Mouse (Mus musculus) liver, embryonic 14.5 days (tissue): ENCODE results near the gene Megf11. TPM values are rescaled to one million over a fixed set of nuclear protein-coding genes. Genes with fewer than 3 reads are reported as not detected.

Experiments used
- ATAC-seq: fragments of 200-750 bp; cut with Nextera tagmentation; 2 replicates; pipeline ENCODE4 v1.8.0; 2017; ENCODE audit warnings: moderate number of reproducible peaks, mild to moderate bottlenecking, moderate library complexity; ENCODE audit not compliant: insufficient read depth
- DNase-seq, 3 experiments: peaks; one replicate each; pipeline ENCODE4 v3.0.0-alpha.2; 2012 to 2013; ENCODE audit warnings: low read depth in 3 of 3, low spot score in 3 of 3
- H3K27ac ChIP-seq: fragments of 300-500 bp; sonication (generic); 2 replicates; pipeline ENCODE4 v1.5.1; 2014; ENCODE audit warnings: moderate library complexity, mild to moderate bottlenecking, control low read depth, inconsistent platforms
- H3K27me3 ChIP-seq: fragments of 300-500 bp; sonication (generic); 2 replicates; pipeline ENCODE4 v1.6.1; 2014; ENCODE audit warnings: mild to moderate bottlenecking, low read length, moderate library complexity; ENCODE audit not compliant: control insufficient read depth, insufficient read depth
- H3K36me3 ChIP-seq: fragments of 300-500 bp; sonication (generic); replicated peaks from 2 replicates; pipeline ENCODE4 v1.6.1; 2014; ENCODE audit warnings: low read depth; ENCODE audit not compliant: control insufficient read depth, insufficient read depth
- H3K4me1 ChIP-seq, 2 experiments: fragments of 200-500 bp in 1 of 2; fragments of 300-500 bp in 1 of 2; sonication (generic) in 1 of 2; replicated peaks; 2 replicates each; pipeline ENCODE4 v1.6.1; 2012 to 2014; ENCODE audit warnings: antibody characterized with exemption in 1 of 2, inconsistent platforms in 1 of 2, low read length in 1 of 2; ENCODE audit not compliant: control insufficient read depth in 2 of 2, insufficient read depth in 2 of 2
- H3K4me2 ChIP-seq: fragments of 300-500 bp; sonication (generic); 2 replicates; pipeline ENCODE4 v1.6.1; 2014; ENCODE audit warnings: low read depth, mild to moderate bottlenecking, control low read depth, moderate library complexity
- H3K4me3 ChIP-seq, 2 experiments: fragments of 200-500 bp in 1 of 2; fragments of 300-500 bp in 1 of 2; sonication (generic) in 1 of 2; 2 replicates each; pipeline ENCODE4 v1.5.1; 2012 to 2014; ENCODE audit warnings: low read depth in 2 of 2, low read length in 2 of 2, mild to moderate bottlenecking in 2 of 2, control low read depth in 1 of 2, inconsistent platforms in 1 of 2, moderate library complexity in 1 of 2; ENCODE audit not compliant: insufficient read depth in 1 of 2
- H3K9ac ChIP-seq: fragments of 300-500 bp; sonication (generic); replicated peaks from 2 replicates; pipeline ENCODE4 v1.6.1; 2014; ENCODE audit warnings: mild to moderate bottlenecking, control low read depth, moderate library complexity
- H3K9me3 ChIP-seq: fragments of 300-500 bp; sonication (generic); 2 replicates; pipeline ENCODE4 v1.6.1; 2016; ENCODE audit warnings: low read length, mixed read lengths; ENCODE audit not compliant: control insufficient read depth
- CTCF ChIP-seq: IDR thresholded peaks from 2 replicates; pipeline ENCODE4 v1.5.1; 2016; ENCODE audit warnings: antibody characterized with exemption, low read depth, control low read depth
- EP300 ChIP-seq: IDR thresholded peaks from 2 replicates; pipeline ENCODE4 v1.6.1; 2016; ENCODE audit warnings: antibody characterized with exemption, low read depth
- WGBS: fragments of 180-500 bp; shearing (Covaris S2); extraction: QIAGEN DNeasy Blood & Tissue Kit; methylation state at CpG from one replicate; pipeline ENCODE4 v1.1.7; 2014; ENCODE audit not compliant: insufficient replicate concordance; 5-methylcytosine and 5-hydroxymethylcytosine counted together
- polyA plus RNA-seq, 2 experiments: library from polyadenylated mRNA; depleted of rRNA in 1 of 2; stranded (reverse) in 1 of 2; unstranded in 1 of 2; fragments of >200 nt; fragmentation: Nextera tagmentation in 1 of 2; extraction: Ambion mirVana in 1 of 2; gene quantifications; 2 replicates each; pipeline versions ENCODE4 v1.2.1 to v1.2.3; 2012 to 2014

The Megf11 gene
- polyA plus RNA-seq, 2 experiments = 0.18 to 0.28 TPM

GRCm38 (mm10) chr9:64421986-64422616 lies 36.7 kb downstream of the Megf11 start:
- Histone ChIP-seq H3K4me1 (no peaks in the 10 kb centered on the region), H3K4me3 (no peak overlapping the region), H3K9ac (no peak overlapping the region), H3K27ac (no peak overlapping the region), H3K27me3 (peaks cover 2% of the 10 kb centered on the region; the same call in 1 of the 2 replicates), H3K9me3 (no peaks in the 10 kb centered on the region), H3K36me3 (no peaks in the 10 kb centered on the region), H3K4me2 (no peak overlapping the region)
- 69% methylated on average over 8 of the region's 8 CpGs for WGBS
- ATAC-seq = no peak
- no peak for TF ChIP-seq CTCF
- DNase-seq = no peak

- TF ChIP-seq EP300 = no peak
- no peak for TF ChIP-seq CTCF
- WGBS = 67% methylated on average over 1 of the region's 1 CpGs
- no peak overlapping the region for H3K27ac ChIP-seq
- H3K27me3 ChIP-seq = peaks cover 2% of the 10 kb centered on the region; the same call in 1 of the 2 replicates
- DNase-seq (no peak), ATAC-seq (no peak)
- no peak overlapping the region for H3K4me2 ChIP-seq
- no peaks in the 10 kb centered on the region for H3K36me3 ChIP-seq
- no peaks in the 10 kb centered on the region for H3K9me3 ChIP-seq
- H3K4me1 ChIP-seq = no peaks in the 10 kb centered on the region
- no peak overlapping the region for H3K4me3 ChIP-seq
- H3K9ac ChIP-seq = no peak overlapping the region
Measured at GRCm38 (mm10) chr9:64423912-64424311, 38.5 kb downstream of the Megf11 start.

- no peak overlapping the region for H3K4me2 ChIP-seq
- no peaks in the 10 kb centered on the region for H3K27me3 ChIP-seq
- H3K4me1 ChIP-seq = no peaks in the 10 kb centered on the region
- WGBS = 63% methylated on average over 2 of the region's 2 CpGs
- no peak overlapping the region for H3K27ac ChIP-seq
- ATAC-seq (no peak), DNase-seq (no peak)
- TF ChIP-seq EP300 (no peak), CTCF (no peak)
- H3K36me3 ChIP-seq = no peaks in the 10 kb centered on the region
- H3K9ac ChIP-seq = no peak overlapping the region
- H3K9me3 ChIP-seq = no peaks in the 10 kb centered on the region
- no peak overlapping the region for H3K4me3 ChIP-seq
Measured at GRCm38 (mm10) chr9:64436121-64436520, 50.7 kb downstream of the Megf11 start.

- TF ChIP-seq EP300 = no peak
- Histone ChIP-seq H3K9ac (no peak overlapping the region), H3K4me2 (no peak overlapping the region), H3K36me3 (no peaks in the 10 kb centered on the region), H3K27ac (no peak overlapping the region), H3K9me3 (no peaks in the 10 kb centered on the region), H3K4me3 (no peak overlapping the region), H3K4me1 (no peaks in the 10 kb centered on the region), H3K27me3 (no peaks in the 10 kb centered on the region)
- 64% methylated on average over 7 of the region's 7 CpGs for WGBS
- ATAC-seq (no peak), DNase-seq (no peak)
Measured at GRCm38 (mm10) chr9:64440101-64440500, 54.7 kb downstream of the Megf11 start.

- H3K9ac ChIP-seq = no peak overlapping the region
- no peak overlapping the region for H3K27ac ChIP-seq
- no peaks in the 10 kb centered on the region for H3K36me3 ChIP-seq
- H3K9me3 ChIP-seq = no peaks in the 10 kb centered on the region
- no peak overlapping the region for H3K4me2 ChIP-seq
- 63% methylated on average over 1 of the region's 1 CpGs for WGBS
- no peak for ATAC-seq
- no peak for TF ChIP-seq EP300
- TF ChIP-seq CTCF = no peak
- H3K4me3 ChIP-seq = no peak overlapping the region
- no peaks in the 10 kb centered on the region for H3K27me3 ChIP-seq
- peaks cover 0 to 16% of the 10 kb centered on the region in 2 experiments; a peak in 1 of 4 replicates for H3K4me1 ChIP-seq
- DNase-seq = no peak
Measured at GRCm38 (mm10) chr9:64445981-64446380, 60.6 kb downstream of the Megf11 start.
